Mouse (Mus musculus): ENCODE data around the gene Unc93a. TPM values are rescaled to one million over a fixed set of nuclear protein-coding genes. Genes with fewer than 3 reads are reported as not detected.
"Not testable (repeated sequence)": the region's sequence is repeated elsewhere in the genome, so short reads cannot be mapped to it uniquely, and the experiment has no call there.

Gene Unc93a
- total and polyA plus RNA-seq, 3 experiments = not detected

GRCm38 (mm10) chr17:13129737-13130465 lies 1.7 kb downstream of the Unc93a start:
- not testable (repeated sequence) for H3K27ac ChIP-seq (ENCODE audit: control insufficient read depth, low read depth, low read length); DNase-seq (ENCODE audit: low read depth, low spot score)

GRCm38 (mm10) chr17:13129324-13129723 lies 2.3 kb downstream of the Unc93a start:
- H3K27ac ChIP-seq (ENCODE audit: control insufficient read depth, low read depth, low read length); H3K9ac ChIP-seq (ENCODE audit: control insufficient read depth, low read depth, low read length, poor library complexity, severe bottlenecking); H3K4me3 ChIP-seq (ENCODE audit: control insufficient read depth in 1 of 2, insufficient read depth in 1 of 2, low read depth in 2 of 2, low read length in 2 of 2); H3K36me3 ChIP-seq (ENCODE audit: control insufficient read depth in 1 of 2, insufficient read depth in 2 of 2, low read length in 2 of 2); DNase-seq (ENCODE audit: low read depth, low spot score); H3K79me2 ChIP-seq (ENCODE audit: control insufficient read depth, insufficient read depth, low read length, poor library complexity); H3K9me3 ChIP-seq (replicated peaks; ENCODE audit: insufficient read depth, low read length); H3K4me1 ChIP-seq (ENCODE audit: control insufficient read depth in 1 of 2, insufficient read depth in 2 of 2, low read length in 2 of 2); H3K27me3 ChIP-seq (ENCODE audit: control insufficient read depth in 1 of 2, insufficient read depth in 2 of 2, low read length in 2 of 2): not testable (repeated sequence)

More at GRCm38 (mm10) chr17:13129737-13130465, 1.7 kb downstream of the Unc93a start:
- H3K9ac ChIP-seq (ENCODE audit: control insufficient read depth, low read depth, low read length, poor library complexity, severe bottlenecking); H3K4me1 ChIP-seq (ENCODE audit: control insufficient read depth in 1 of 2, insufficient read depth in 2 of 2, low read length in 2 of 2); H3K27me3 ChIP-seq (ENCODE audit: control insufficient read depth in 1 of 2, insufficient read depth in 2 of 2, low read length in 2 of 2); H3K9me3 ChIP-seq (replicated peaks; ENCODE audit: insufficient read depth, low read length); H3K36me3 ChIP-seq (ENCODE audit: control insufficient read depth in 1 of 2, insufficient read depth in 2 of 2, low read length in 2 of 2); H3K4me3 ChIP-seq (ENCODE audit: control insufficient read depth in 1 of 2, insufficient read depth in 1 of 2, low read depth in 2 of 2, low read length in 2 of 2); H3K79me2 ChIP-seq (ENCODE audit: control insufficient read depth, insufficient read depth, low read length, poor library complexity): not testable (repeated sequence)

GRCm38 (mm10) chr17:13124241-13124640 lies 7.4 kb downstream of the Unc93a start:
- H3K79me2 ChIP-seq (ENCODE audit: control insufficient read depth, insufficient read depth, low read length, poor library complexity); H3K9ac ChIP-seq (ENCODE audit: control insufficient read depth, low read depth, low read length, poor library complexity, severe bottlenecking); H3K36me3 ChIP-seq (ENCODE audit: control insufficient read depth in 1 of 2, insufficient read depth in 2 of 2, low read length in 2 of 2); H3K4me1 ChIP-seq (ENCODE audit: control insufficient read depth in 1 of 2, insufficient read depth in 2 of 2, low read length in 2 of 2); DNase-seq (ENCODE audit: low read depth, low spot score); H3K27me3 ChIP-seq (ENCODE audit: control insufficient read depth in 1 of 2, insufficient read depth in 2 of 2, low read length in 2 of 2); H3K27ac ChIP-seq (ENCODE audit: control insufficient read depth, low read depth, low read length); H3K9me3 ChIP-seq (replicated peaks; ENCODE audit: insufficient read depth, low read length); H3K4me3 ChIP-seq (ENCODE audit: control insufficient read depth in 1 of 2, insufficient read depth in 1 of 2, low read depth in 2 of 2, low read length in 2 of 2): not testable (repeated sequence)

GRCm38 (mm10) chr17:13123308-13124038 lies 8.1 kb downstream of the Unc93a start:
- H3K79me2 ChIP-seq (ENCODE audit: control insufficient read depth, insufficient read depth, low read length, poor library complexity); H3K36me3 ChIP-seq (ENCODE audit: control insufficient read depth in 1 of 2, insufficient read depth in 2 of 2, low read length in 2 of 2); H3K27me3 ChIP-seq (ENCODE audit: control insufficient read depth in 1 of 2, insufficient read depth in 2 of 2, low read length in 2 of 2); H3K27ac ChIP-seq (ENCODE audit: control insufficient read depth, low read depth, low read length); H3K4me3 ChIP-seq (ENCODE audit: control insufficient read depth in 1 of 2, insufficient read depth in 1 of 2, low read depth in 2 of 2, low read length in 2 of 2); H3K9ac ChIP-seq (ENCODE audit: control insufficient read depth, low read depth, low read length, poor library complexity, severe bottlenecking); DNase-seq (ENCODE audit: low read depth, low spot score); H3K4me1 ChIP-seq (ENCODE audit: control insufficient read depth in 1 of 2, insufficient read depth in 2 of 2, low read length in 2 of 2); H3K9me3 ChIP-seq (replicated peaks; ENCODE audit: insufficient read depth, low read length): not testable (repeated sequence)

GRCm38 (mm10) chr17:13112504-13113291 lies 18.9 kb downstream of the Unc93a start:
- H3K79me2 ChIP-seq (ENCODE audit: control insufficient read depth, insufficient read depth, low read length, poor library complexity); H3K27ac ChIP-seq (ENCODE audit: control insufficient read depth, low read depth, low read length); H3K4me1 ChIP-seq (ENCODE audit: control insufficient read depth in 1 of 2, insufficient read depth in 2 of 2, low read length in 2 of 2); H3K36me3 ChIP-seq (ENCODE audit: control insufficient read depth in 1 of 2, insufficient read depth in 2 of 2, low read length in 2 of 2); H3K4me3 ChIP-seq (ENCODE audit: control insufficient read depth in 1 of 2, insufficient read depth in 1 of 2, low read depth in 2 of 2, low read length in 2 of 2); DNase-seq (ENCODE audit: low read depth, low spot score); H3K27me3 ChIP-seq (ENCODE audit: control insufficient read depth in 1 of 2, insufficient read depth in 2 of 2, low read length in 2 of 2); H3K9me3 ChIP-seq (replicated peaks; ENCODE audit: insufficient read depth, low read length); H3K9ac ChIP-seq (ENCODE audit: control insufficient read depth, low read depth, low read length, poor library complexity, severe bottlenecking): not testable (repeated sequence)

- not testable (repeated sequence) for H3K79me2 ChIP-seq (ENCODE audit: control insufficient read depth, insufficient read depth, low read length, poor library complexity); H3K9me3 ChIP-seq (replicated peaks; ENCODE audit: insufficient read depth, low read length); H3K27ac ChIP-seq (ENCODE audit: control insufficient read depth, low read depth, low read length); H3K27me3 ChIP-seq (ENCODE audit: control insufficient read depth in 1 of 2, insufficient read depth in 2 of 2, low read length in 2 of 2); DNase-seq (ENCODE audit: low read depth, low spot score); H3K9ac ChIP-seq (ENCODE audit: control insufficient read depth, low read depth, low read length, poor library complexity, severe bottlenecking); H3K4me3 ChIP-seq (ENCODE audit: control insufficient read depth in 1 of 2, insufficient read depth in 1 of 2, low read depth in 2 of 2, low read length in 2 of 2); H3K4me1 ChIP-seq (ENCODE audit: control insufficient read depth in 1 of 2, insufficient read depth in 2 of 2, low read length in 2 of 2); H3K36me3 ChIP-seq (ENCODE audit: control insufficient read depth in 1 of 2, insufficient read depth in 2 of 2, low read length in 2 of 2)
Observed at GRCm38 (mm10) chr17:13106563-13106962, 25.0 kb downstream of the Unc93a start.

GRCm38 (mm10) chr17:13092960-13093359 lies 38.6 kb downstream of the Unc93a start:
- H3K27me3 ChIP-seq (ENCODE audit: control insufficient read depth in 1 of 2, insufficient read depth in 2 of 2, low read length in 2 of 2); DNase-seq (ENCODE audit: low read depth, low spot score); H3K9me3 ChIP-seq (replicated peaks; ENCODE audit: insufficient read depth, low read length); H3K27ac ChIP-seq (ENCODE audit: control insufficient read depth, low read depth, low read length); H3K79me2 ChIP-seq (ENCODE audit: control insufficient read depth, insufficient read depth, low read length, poor library complexity); H3K36me3 ChIP-seq (ENCODE audit: control insufficient read depth in 1 of 2, insufficient read depth in 2 of 2, low read length in 2 of 2); H3K4me1 ChIP-seq (ENCODE audit: control insufficient read depth in 1 of 2, insufficient read depth in 2 of 2, low read length in 2 of 2); H3K9ac ChIP-seq (ENCODE audit: control insufficient read depth, low read depth, low read length, poor library complexity, severe bottlenecking); H3K4me3 ChIP-seq (ENCODE audit: control insufficient read depth in 1 of 2, insufficient read depth in 1 of 2, low read depth in 2 of 2, low read length in 2 of 2): not testable (repeated sequence)
